Comparison of ENCODE assay signal across 25 mouse cellular contexts in genomic region chr10:94477366-94478225, GRCm38 (mm10).
"Had no signal": no experiment of that assay in that cellular context is flagged by ENCODE, and none has a peak within 500 bp of the region (broad histone marks: within the 10 kb centered on the region; RNA-seq: fewer than 3 reads in every experiment).

No protein-coding gene starts in this region.

- DNase-seq: gastrocnemius, postnatal 14 days; gastrocnemius, postnatal 36 days; heart, adult 11 months; heart, adult 2 months; heart, postnatal 14 days; heart, postnatal 36 days; kidney, adult 18-20 months; kidney, adult 8-10 months; kidney, postnatal 10 days; kidney, postnatal 25 days; left cerebral cortex, postnatal 4 days; lung, adult 18-20 months had no signal

- H3K4me1 ChIP-seq: hindbrain, embryonic 15.5 days had no signal

- ATAC-seq: hindbrain, postnatal 0 days; intestine, postnatal 0 days had no signal

- H3K4me2 ChIP-seq: heart, embryonic 11.5 days; heart, embryonic 13.5 days; heart, embryonic 15.5 days; hindbrain, embryonic 13.5 days; hindbrain, embryonic 15.5 days; limb, embryonic 13.5 days; limb, embryonic 15.5 days; liver, embryonic 11.5 days had no signal

- H3K4me3 ChIP-seq: heart, adult 2 months; heart, embryonic 13.5 days; heart, embryonic 15.5 days; hindbrain, embryonic 13.5 days; hindbrain, embryonic 15.5 days; layer of hippocampus, adult 2 months; left cerebral cortex, adult 2 months; limb, embryonic 13.5 days; limb, embryonic 15.5 days had no signal

- H3K27me3 ChIP-seq: heart, embryonic 13.5 days; heart, embryonic 15.5 days; hindbrain, embryonic 13.5 days; hindbrain, embryonic 15.5 days; limb, embryonic 13.5 days; limb, embryonic 15.5 days had no signal

- H3K9me3 ChIP-seq: limb, embryonic 15.5 days had no signal

- H3K36me3 ChIP-seq: heart, embryonic 13.5 days; heart, embryonic 15.5 days; hindbrain, embryonic 13.5 days; hindbrain, embryonic 15.5 days; limb, embryonic 13.5 days; limb, embryonic 15.5 days had no signal

- H3K27ac ChIP-seq: heart, adult 2 months; heart, embryonic 13.5 days; heart, embryonic 15.5 days; hindbrain, embryonic 13.5 days; hindbrain, embryonic 15.5 days; hindbrain, postnatal 0 days; layer of hippocampus, adult 2 months; left cerebral cortex, adult 2 months; limb, embryonic 13.5 days; limb, embryonic 15.5 days; liver, embryonic 14.5 days had no signal

- H3K9ac ChIP-seq: heart, embryonic 13.5 days; heart, embryonic 15.5 days; hindbrain, embryonic 13.5 days; hindbrain, embryonic 15.5 days; limb, embryonic 13.5 days; limb, embryonic 15.5 days; liver, embryonic 14.5 days had no signal
